Mouse (Mus musculus): ENCODE results near the gene Gm49396. TPM values are rescaled to one million over a fixed set of nuclear protein-coding genes. Genes with fewer than 3 reads are reported as not detected.
A peak's percentile ranks its signal among the peaks of the same experiment; 100 is the strongest.

Gm49396 gene
- polyA plus RNA-seq, 1 experiment from 2014 or later = 17.0 TPM

- Histone ChIP-seq H3K9ac (no peak overlapping the region), H3K27me3 (no peaks in the 10 kb centered on the region), H3K4me3 (replicated peaks) (no peak overlapping the region), H3K27ac (no peak overlapping the region), H3K4me2 (no peak overlapping the region), H3K9me3 (replicated peaks) (no peaks in the 10 kb centered on the region), H3K4me1 (peaks cover 11% of the 10 kb centered on the region), H3K36me3 (peaks cover 77% of the 10 kb centered on the region)
- no peak for ATAC-seq (replicated peaks; ENCODE audit: low FRiP score)
- WGBS = 93% methylated on average over 11 of the region's 11 CpGs
Measured at GRCm38 (mm10) chr7:30567555-30567954, 4.4 kb downstream of the Gm49396 start.

GRCm38 (mm10) chr7:30572389-30572788, 9.2 kb downstream of the Gm49396 start:
- H3K27me3 ChIP-seq = no peaks in the 10 kb centered on the region
- H3K9ac ChIP-seq = no peak overlapping the region
- no peaks in the 10 kb centered on the region for H3K4me1 ChIP-seq
- ATAC-seq (replicated peaks; ENCODE audit: low FRiP score) = no peak
- no peak overlapping the region for H3K4me3 ChIP-seq (replicated peaks)
- WGBS = 92% methylated on average over 5 of the region's 5 CpGs
- H3K27ac ChIP-seq = no peak overlapping the region
- H3K4me2 ChIP-seq = no peak overlapping the region
- H3K9me3 ChIP-seq (replicated peaks) = no peaks in the 10 kb centered on the region
- H3K36me3 ChIP-seq = peaks cover 96% of the 10 kb centered on the region

DNA sequence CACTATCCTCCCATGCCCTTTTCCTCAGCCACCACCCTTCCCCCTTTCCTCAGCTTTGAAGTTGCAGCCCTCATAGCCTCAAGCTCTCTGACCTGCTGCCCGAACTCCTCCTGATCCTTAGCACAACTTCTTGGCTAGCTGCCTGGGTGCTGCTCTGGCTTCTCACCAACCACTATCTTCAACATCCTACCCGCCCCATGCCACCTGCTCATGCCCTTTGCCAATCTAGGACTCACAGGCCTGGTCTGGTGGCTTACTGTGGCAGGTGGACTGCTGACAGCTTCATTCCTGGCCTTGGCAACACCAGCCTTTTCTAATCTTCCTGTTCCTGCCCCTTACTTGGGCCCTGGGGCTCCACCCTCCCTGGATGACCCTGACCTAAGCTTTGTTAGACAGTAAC, 9.8 kb downstream of the Gm49396 start:
- Histone ChIP-seq H3K4me3 (replicated peaks) (no peak overlapping the region), H3K9me3 (replicated peaks) (no peaks in the 10 kb centered on the region), H3K4me2 (no peak overlapping the region), H3K27ac (no peak overlapping the region), H3K27me3 (no peaks in the 10 kb centered on the region), H3K9ac (no peak overlapping the region), H3K4me1 (no peaks in the 10 kb centered on the region), H3K36me3 (peaks cover 98% of the 10 kb centered on the region)
- ATAC-seq (replicated peaks; ENCODE audit: low FRiP score) = no peak
- WGBS = 74% methylated on average over 2 of the region's 2 CpGs

DNA sequence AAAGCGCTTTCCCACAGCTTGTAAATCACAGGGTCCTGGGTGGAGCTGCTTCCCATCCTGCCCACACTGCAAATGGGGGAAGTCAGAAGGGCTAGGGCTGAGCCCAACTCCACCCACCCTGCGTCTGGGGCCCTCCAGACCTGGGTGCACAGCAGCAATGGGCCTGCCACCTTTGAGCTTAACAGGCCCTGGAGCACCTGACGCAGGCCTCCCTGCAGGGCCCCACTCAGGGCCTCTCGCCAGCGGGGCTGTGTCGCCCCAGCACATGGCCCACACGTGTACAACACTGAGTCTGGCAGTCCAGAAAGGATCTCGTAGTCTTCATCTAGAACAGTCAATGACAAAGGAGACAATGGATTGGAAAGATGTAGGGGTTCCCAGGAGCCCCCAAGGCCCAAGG, 16.8 kb downstream of the Gm49396 start:
- no peak overlapping the region for H3K4me2 ChIP-seq
- ATAC-seq (replicated peaks; ENCODE audit: low FRiP score) = no peak
- H3K9ac ChIP-seq = no peak overlapping the region
- 94% methylated on average over 8 of the region's 8 CpGs for WGBS
- H3K9me3 ChIP-seq (replicated peaks) = no peaks in the 10 kb centered on the region
- H3K4me3 ChIP-seq (replicated peaks) = no peak overlapping the region
- H3K4me1 ChIP-seq = no peaks in the 10 kb centered on the region
- no peaks in the 10 kb centered on the region for H3K27me3 ChIP-seq
- H3K36me3 ChIP-seq = peaks cover 100% of the 10 kb centered on the region
- no peak overlapping the region for H3K27ac ChIP-seq

DNA sequence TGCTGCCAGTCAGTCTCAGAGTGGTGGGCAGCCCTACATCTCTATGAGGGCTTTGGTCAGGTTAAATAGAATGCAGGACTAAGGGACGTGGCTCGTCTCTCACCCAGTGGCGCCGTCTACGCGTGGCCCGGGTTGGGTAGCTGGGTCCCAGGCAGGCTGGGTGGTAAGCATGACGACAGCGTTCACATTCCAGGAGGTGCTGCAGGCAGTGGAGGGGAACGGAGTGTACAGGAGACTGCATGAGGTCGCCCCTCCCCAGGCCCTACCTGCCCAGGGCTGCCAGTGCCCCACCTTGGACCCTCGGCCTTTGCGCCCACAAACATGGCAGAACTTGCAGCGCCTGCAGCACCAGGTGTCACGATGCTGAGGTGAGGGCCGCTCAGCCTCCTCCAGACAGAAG, 18.4 kb downstream of the Gm49396 start:
- WGBS = 86% methylated on average over 16 of the region's 16 CpGs
- H3K4me3 ChIP-seq (replicated peaks) = no peak overlapping the region
- no peak; the same call in 1 of the 2 replicates for ATAC-seq (replicated peaks; ENCODE audit: low FRiP score)

DNA sequence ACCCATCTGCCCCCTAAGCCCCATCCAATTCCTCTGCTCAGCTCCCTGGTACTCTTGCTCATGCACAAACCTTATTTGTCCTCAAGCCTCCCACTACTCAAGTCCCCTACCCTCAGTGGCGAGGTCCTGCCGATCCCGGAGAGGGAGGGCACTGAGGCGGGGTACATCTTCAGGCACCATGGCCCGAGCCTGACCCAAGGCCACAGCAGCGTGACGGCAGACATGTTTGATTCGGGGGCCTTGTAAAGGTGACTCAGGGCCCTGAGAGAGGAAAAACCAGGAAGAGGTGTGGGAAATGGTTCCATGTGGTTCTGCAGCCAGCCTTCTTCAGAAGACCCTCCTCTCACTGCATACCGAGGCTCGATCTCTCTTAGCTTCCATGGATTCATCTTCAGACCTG, 21.2 kb downstream of the Gm49396 start:
- H3K4me3 ChIP-seq (replicated peaks) = no peak overlapping the region
- no peaks in the 10 kb centered on the region for H3K9me3 ChIP-seq (replicated peaks)
- H3K9ac ChIP-seq = no peak overlapping the region
- H3K4me1 ChIP-seq = peaks cover 15% of the 10 kb centered on the region
- no peak overlapping the region for H3K27ac ChIP-seq
- no peak overlapping the region for H3K4me2 ChIP-seq
- H3K36me3 ChIP-seq = peaks cover 73% of the 10 kb centered on the region
- WGBS = 85% methylated on average over 10 of the region's 10 CpGs
- ATAC-seq (replicated peaks; ENCODE audit: low FRiP score) = no peak
- no peaks in the 10 kb centered on the region for H3K27me3 ChIP-seq

More for the DNA sequence above, 18.4 kb downstream of the Gm49396 start:
- Histone ChIP-seq H3K27me3 (no peaks in the 10 kb centered on the region), H3K4me2 (no peak overlapping the region), H3K9me3 (replicated peaks) (no peaks in the 10 kb centered on the region), H3K4me1 (peaks cover 3% of the 10 kb centered on the region; the same call in 1 of the 2 replicates), H3K27ac (no peak overlapping the region), H3K9ac (no peak overlapping the region), H3K36me3 (peaks cover 100% of the 10 kb centered on the region)

- ATAC-seq (replicated peaks; ENCODE audit: low FRiP score) = no peak
- 97% methylated on average over 7 of the region's 7 CpGs for WGBS
- no peak overlapping the region for H3K9ac ChIP-seq
Measured at GRCm38 (mm10) chr7:30585170-30585569, 22.0 kb downstream of the Gm49396 start.

GRCm38 (mm10) chr7:30586455-30587020, 23.4 kb downstream of the Gm49396 start:
- no peak for ATAC-seq (replicated peaks; ENCODE audit: low FRiP score)
- Histone ChIP-seq H3K36me3 (peaks cover 51% of the 10 kb centered on the region), H3K4me3 (replicated peaks) (peak overlapping the region; percentile 72; the same call in 1 of the 2 replicates), H3K27ac (no peak overlapping the region), H3K4me2 (peak overlapping the region; percentile 90), H3K27me3 (no peaks in the 10 kb centered on the region), H3K9me3 (replicated peaks) (no peaks in the 10 kb centered on the region), H3K4me1 (peaks cover 26% of the 10 kb centered on the region), H3K9ac (no peak overlapping the region)
- 89% methylated on average over 28 of the region's 28 CpGs for WGBS

More at GRCm38 (mm10) chr7:30585170-30585569, 22.0 kb downstream of the Gm49396 start:
- peaks cover 65% of the 10 kb centered on the region for H3K36me3 ChIP-seq
- H3K4me3 ChIP-seq (replicated peaks) = no peak overlapping the region
- no peaks in the 10 kb centered on the region for H3K27me3 ChIP-seq
- H3K27ac ChIP-seq = no peak overlapping the region
- no peak overlapping the region for H3K4me2 ChIP-seq
- H3K9me3 ChIP-seq (replicated peaks) = no peaks in the 10 kb centered on the region
- peaks cover 22% of the 10 kb centered on the region for H3K4me1 ChIP-seq

DNA sequence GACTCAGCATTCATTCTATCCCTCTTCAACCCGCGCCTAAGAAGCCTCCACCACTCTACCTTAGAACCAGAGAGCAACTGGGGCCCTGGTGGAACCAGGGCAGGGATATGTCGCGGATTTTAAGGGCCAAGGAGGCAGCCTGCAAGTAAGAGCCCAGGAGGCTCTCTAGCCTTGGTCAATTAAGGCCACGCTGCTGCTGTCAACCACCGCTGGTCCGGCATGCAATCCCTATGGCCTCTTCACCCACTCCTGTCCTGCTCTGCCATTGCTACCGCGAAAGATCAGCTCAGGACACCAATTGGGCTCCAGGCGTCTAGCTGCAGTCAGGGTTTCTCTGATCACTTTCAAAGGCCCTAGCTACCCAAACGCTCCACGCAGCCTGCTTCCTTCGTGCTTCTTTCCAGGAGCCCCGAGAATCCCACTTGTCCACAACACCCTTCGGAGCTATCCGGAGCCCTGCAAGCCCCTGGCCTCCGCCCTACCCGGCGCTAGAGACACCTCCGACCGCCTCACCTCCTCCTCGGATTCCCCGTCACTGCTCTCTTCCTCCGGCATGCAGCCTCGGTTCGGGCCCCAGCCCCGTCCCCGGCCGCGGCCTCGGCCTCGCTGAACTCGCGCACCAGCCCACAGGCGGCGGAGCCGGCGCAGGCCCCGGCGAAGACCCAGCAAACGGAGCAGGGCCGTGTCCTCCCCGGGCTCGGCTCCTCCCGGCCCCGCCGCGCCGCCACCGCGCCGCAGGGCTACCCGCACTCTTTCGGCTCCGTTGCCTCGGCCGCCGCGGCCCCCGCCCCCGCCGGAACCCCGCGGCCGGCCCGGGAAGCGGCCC, 24.9 kb downstream of the Gm49396 start:
- H3K36me3 ChIP-seq = peaks cover 36% of the 10 kb centered on the region
- H3K27me3 ChIP-seq = no peaks in the 10 kb centered on the region
- peaks cover 26% of the 10 kb centered on the region for H3K4me1 ChIP-seq
- no peaks in the 10 kb centered on the region for H3K9me3 ChIP-seq (replicated peaks)
- H3K4me2 ChIP-seq = peak overlapping the region; percentile 90
- H3K4me3 ChIP-seq (replicated peaks) = peak overlapping the region; percentile 72
- peak; percentile 34 for ATAC-seq (replicated peaks; ENCODE audit: low FRiP score)
- peak overlapping the region; percentile 97 for H3K9ac ChIP-seq
- H3K27ac ChIP-seq = peak overlapping the region; percentile 94
- under 1% methylated on average over 66 of the region's 67 CpGs for WGBS

GRCm38 (mm10) chr7:30588676-30589434, 25.7 kb downstream of the Gm49396 start, which contains the start of gene Kmt2b:
Kmt2b (minus strand) TSS chr7:30588726.
- Histone ChIP-seq H3K27ac (peak within 1 kb of the TSS; percentile 94), H3K9me3 (replicated peaks) (no peaks in the 10 kb centered on the region), H3K4me1 (peaks cover 26% of the 10 kb centered on the region), H3K4me2 (peak within 1 kb of the TSS; percentile 90), H3K36me3 (peaks cover 28% of the 10 kb centered on the region), H3K9ac (peak within 1 kb of the TSS; percentile 97), H3K4me3 (replicated peaks) (peak within 1 kb of the TSS; percentile 72), H3K27me3 (no peaks in the 10 kb centered on the region)
- WGBS = under 1% methylated on average over 54 of the region's 68 CpGs
- ATAC-seq (replicated peaks; ENCODE audit: low FRiP score) = peak; percentile 97

DNA sequence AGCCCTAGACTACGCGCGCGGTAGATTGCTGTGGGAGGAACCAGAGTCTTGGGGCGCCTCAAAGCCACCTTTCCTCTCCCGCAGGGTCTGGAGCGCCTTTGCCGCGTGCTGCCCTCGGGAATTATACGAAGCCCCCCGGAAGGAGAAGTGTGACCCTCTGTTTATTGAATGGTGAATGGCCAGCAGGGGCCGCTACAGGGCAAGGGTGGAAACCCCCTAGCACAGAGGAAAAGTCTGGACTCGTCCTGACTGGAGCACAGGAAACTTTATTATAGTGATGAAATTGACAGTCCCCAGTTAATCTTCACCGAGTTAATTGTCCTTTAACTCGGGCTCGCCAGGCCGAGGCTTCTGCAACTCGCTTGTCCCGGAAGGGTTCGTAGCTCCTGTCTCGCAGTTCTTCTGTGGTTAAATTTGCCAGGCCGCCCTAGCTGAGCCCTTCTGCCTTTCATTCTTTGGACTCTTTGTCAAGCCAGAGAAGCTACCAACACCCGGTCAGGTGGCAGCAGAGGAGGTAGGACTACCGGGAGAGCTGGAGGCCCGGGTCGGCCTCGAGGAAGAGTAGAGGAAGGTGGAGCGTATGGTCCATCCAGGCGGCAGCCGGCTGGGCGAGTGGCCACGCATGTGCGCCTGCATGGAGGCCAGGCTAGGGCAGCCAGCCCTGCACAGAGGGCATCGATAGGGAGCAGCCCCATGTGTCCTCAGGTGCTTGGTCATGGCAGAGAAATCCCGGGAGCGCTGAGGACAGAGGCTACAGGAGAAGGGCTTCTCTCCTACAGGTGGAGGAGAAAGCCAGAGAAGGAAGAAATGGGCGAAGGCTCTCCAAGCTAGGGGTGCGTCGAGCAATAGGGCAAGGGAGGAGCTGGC, 26.5 kb downstream of the Gm49396 start:
- 0 out of 2 replicates have a peak, but pooled peaks cover 3% of the 10 kb centered on the region for H3K27me3 ChIP-seq
- no peaks in the 10 kb centered on the region for H3K9me3 ChIP-seq (replicated peaks)
- ATAC-seq (replicated peaks; ENCODE audit: low FRiP score) = peak; percentile 72
- peaks cover 20% of the 10 kb centered on the region for H3K36me3 ChIP-seq
- WGBS = 25% methylated on average over 40 of the region's 40 CpGs
- H3K9ac ChIP-seq = peak overlapping the region; percentile 97
- peak overlapping the region; percentile 94 for H3K27ac ChIP-seq
- peaks cover 26% of the 10 kb centered on the region for H3K4me1 ChIP-seq
- peak overlapping the region; percentile 90 for H3K4me2 ChIP-seq
- H3K4me3 ChIP-seq (replicated peaks) = peak overlapping the region; percentile 72
